Mouse (Mus musculus) liver, postnatal 0 days (tissue): Measurements from ENCODE around the gene Gm37240.

Experiments
- CTCF ChIP-seq: sonication (generic); IDR thresholded peaks from 2 replicates; pipeline ENCODE4 v1.5.1; 2016; ENCODE audit warnings: antibody characterized with exemption, low read depth
- EP300 ChIP-seq: IDR thresholded peaks from 2 replicates; pipeline ENCODE4 v1.6.1; 2016; ENCODE audit warnings: antibody characterized with exemption, low read depth, mild to moderate bottlenecking

GRCm38 (mm10) chr3:85209887-85210844 is 677.2 kb downstream of the Gm37240 start:
- TF ChIP-seq CTCF (no peak), EP300 (no peak)
